Mouse (Mus musculus) hindbrain, embryonic 12.5 days (tissue): ENCODE measurements around the gene Mapk11. TPM values are rescaled to one million over a fixed set of nuclear protein-coding genes. Genes with fewer than 3 reads are reported as not detected.
A peak's percentile ranks its signal among the peaks of the same experiment; 100 is the strongest.

Experiments used
- ATAC-seq: fragments of 200-750 bp; cut with Nextera tagmentation; 2 replicates; pipeline ENCODE4 v1.8.0; 2017; ENCODE audit warnings: moderate TSS enrichment; ENCODE audit not compliant: low FRiP score
- H3K27ac ChIP-seq: fragments of 300-500 bp; sonication (generic); 2 replicates; pipeline ENCODE4 v1.5.1; 2016; ENCODE audit warnings: mild to moderate bottlenecking
- H3K27me3 ChIP-seq: fragments of 300-500 bp; sonication (generic); 2 replicates; pipeline ENCODE4 v1.6.1; 2016; ENCODE audit warnings: mild to moderate bottlenecking
- H3K36me3 ChIP-seq: fragments of 300-500 bp; sonication (generic); 2 replicates; pipeline ENCODE4 v1.6.1; 2016; ENCODE audit warnings: mild to moderate bottlenecking
- H3K4me1 ChIP-seq: fragments of 300-500 bp; sonication (generic); 2 replicates; pipeline ENCODE4 v1.6.1; 2016
- H3K4me2 ChIP-seq: fragments of 300-500 bp; sonication (generic); replicated peaks from 2 replicates; pipeline ENCODE4 v1.6.1; 2016; ENCODE audit warnings: mild to moderate bottlenecking
- H3K4me3 ChIP-seq: fragments of 300-500 bp; sonication (generic); 2 replicates; pipeline ENCODE4 v1.5.1; 2016; ENCODE audit warnings: mild to moderate bottlenecking
- H3K9ac ChIP-seq: fragments of 300-500 bp; sonication (generic); 2 replicates; pipeline ENCODE4 v1.6.1; 2016; ENCODE audit warnings: mild to moderate bottlenecking, moderate library complexity
- H3K9me3 ChIP-seq: fragments of 300-500 bp; sonication (generic); replicated peaks from 2 replicates; pipeline ENCODE4 v1.6.1; 2016; ENCODE audit warnings: mild to moderate bottlenecking
- WGBS: fragments of 180-500 bp; shearing (Covaris S2); methylation state at CpG from one replicate; pipeline ENCODE4 v1.1.7; 2016; 5-methylcytosine and 5-hydroxymethylcytosine counted together
- polyA plus RNA-seq: library from polyadenylated mRNA; unstranded; fragments of >200 nt; fragmentation: Nextera tagmentation; extraction: Ambion mirVana; gene quantifications from 2 replicates; pipeline ENCODE4 v1.2.1, GENCODE M21; 2016

Gene Mapk11
- 39.0 and 41.9 TPM in 2 replicates for polyA plus RNA-seq

GRCm38 (mm10) chr15:89149271-89150040, at the start of gene Mapk11:
Mapk11 (minus strand) TSS chr15:89149628.
- Histone ChIP-seq H3K9ac (peak within 1 kb of the TSS; percentile 90), H3K36me3 (peaks cover 26% of the 10 kb centered on the region), H3K4me2 (peak within 1 kb of the TSS; percentile 64), H3K27ac (peak within 1 kb of the TSS; percentile 90), H3K4me3 (peak within 1 kb of the TSS; percentile 58), H3K27me3 (peaks cover 22% of the 10 kb centered on the region), H3K9me3 (no peaks in the 10 kb centered on the region), H3K4me1 (peaks cover 42% of the 10 kb centered on the region)
- under 1% methylated on average over 54 of the region's 61 CpGs for WGBS
- peak; percentile 58 for ATAC-seq

- Histone ChIP-seq H3K9me3 (peaks cover 1% of the 10 kb centered on the region; the same call in 1 of the 2 replicates), H3K4me3 (peak overlapping the region; percentile 79), H3K36me3 (no peaks in the 10 kb centered on the region), H3K4me1 (peaks cover 16% of the 10 kb centered on the region), H3K9ac (peak overlapping the region; percentile 98), H3K27me3 (no peaks in the 10 kb centered on the region), H3K4me2 (peak overlapping the region; percentile 71), H3K27ac (peak overlapping the region; percentile 98)
- no peak for ATAC-seq
- WGBS: 70% methylated on average over 15 of the region's 15 CpGs
These were observed 47.6 kb upstream of the Mapk11 start for GRCm38 (mm10) chr15:89197056-89197455.

- ATAC-seq: peak; percentile 98
- peak within 1 kb of the TSS; percentile 98 for H3K9ac ChIP-seq
- H3K4me3 ChIP-seq: peak within 1 kb of the TSS; percentile 79
- WGBS: under 1% methylated on average over 38 of the region's 38 CpGs
- H3K4me1 ChIP-seq: peaks cover 16% of the 10 kb centered on the region
- H3K9me3 ChIP-seq: no peaks in the 10 kb centered on the region
- H3K27me3 ChIP-seq: no peaks in the 10 kb centered on the region
- peaks cover under 1% of the 10 kb centered on the region; the same call in 1 of the 2 replicates for H3K36me3 ChIP-seq
- peak within 1 kb of the TSS; percentile 71 for H3K4me2 ChIP-seq
- H3K27ac ChIP-seq: peak within 1 kb of the TSS; percentile 98
These were observed 46.9 kb upstream of the Mapk11 start, which contains the start of gene Dennd6b for GRCm38 (mm10) chr15:89196313-89196706. Dennd6b (minus strand) TSS chr15:89196496.

- Histone ChIP-seq H3K27me3 (no peaks in the 10 kb centered on the region), H3K9ac (peak overlapping the region; percentile 98), H3K4me3 (peak overlapping the region; percentile 79), H3K27ac (peak overlapping the region; percentile 98), H3K36me3 (peaks cover 6% of the 10 kb centered on the region; the same call in 1 of the 2 replicates), H3K4me2 (peak overlapping the region; percentile 71), H3K9me3 (no peaks in the 10 kb centered on the region), H3K4me1 (peaks cover 16% of the 10 kb centered on the region)
- 1% methylated on average over 24 of the region's 25 CpGs for WGBS
- ATAC-seq: peak; percentile 94
These were observed 46.4 kb upstream of the Mapk11 start for GRCm38 (mm10) chr15:89195690-89196312.

- 28% methylated on average over 6 of the region's 6 CpGs for WGBS
- peaks cover 16% of the 10 kb centered on the region for H3K4me1 ChIP-seq
- H3K27ac ChIP-seq: peak overlapping the region; percentile 98
- H3K4me2 ChIP-seq: peak overlapping the region; percentile 71
- H3K36me3 ChIP-seq: peaks cover 10% of the 10 kb centered on the region; the same call in 1 of the 2 replicates
- H3K4me3 ChIP-seq: peak overlapping the region; percentile 79
- H3K9me3 ChIP-seq: no peaks in the 10 kb centered on the region
- no peak for ATAC-seq
- H3K9ac ChIP-seq: peak overlapping the region; percentile 98
- H3K27me3 ChIP-seq: no peaks in the 10 kb centered on the region
These were observed 45.8 kb upstream of the Mapk11 start for GRCm38 (mm10) chr15:89195261-89195681.

- H3K4me3 ChIP-seq: no peak overlapping the region
- ATAC-seq: no peak
- H3K4me2 ChIP-seq: no peak overlapping the region
- no peak overlapping the region for H3K27ac ChIP-seq
- no peaks in the 10 kb centered on the region for H3K27me3 ChIP-seq
- peaks cover 50% of the 10 kb centered on the region for H3K36me3 ChIP-seq
- WGBS: 85% methylated on average over 5 of the region's 5 CpGs
- H3K9me3 ChIP-seq: no peaks in the 10 kb centered on the region
- peaks cover 24% of the 10 kb centered on the region for H3K4me1 ChIP-seq
- H3K9ac ChIP-seq: no peak overlapping the region
These were observed 35.5 kb upstream of the Mapk11 start for GRCm38 (mm10) chr15:89184937-89185227.

- Histone ChIP-seq H3K4me1 (peaks cover 29% of the 10 kb centered on the region), H3K36me3 (peaks cover 47% of the 10 kb centered on the region), H3K4me3 (no peak overlapping the region), H3K9me3 (no peaks in the 10 kb centered on the region), H3K9ac (no peak overlapping the region), H3K27me3 (no peaks in the 10 kb centered on the region), H3K27ac (0 out of 2 replicates have a peak overlapping the region, but pooled peaks have one; percentile 23), H3K4me2 (no peak overlapping the region)
- 47% methylated on average over 5 of the region's 5 CpGs for WGBS
- ATAC-seq: no peak
These were observed 34.9 kb upstream of the Mapk11 start for GRCm38 (mm10) chr15:89184141-89184936.

- H3K4me2 ChIP-seq: no peak overlapping the region
These were observed 33.4 kb upstream of the Mapk11 start for GRCm38 (mm10) chr15:89182842-89183241.

GRCm38 (mm10) chr15:89182328-89182741, 32.9 kb upstream of the Mapk11 start:
- Histone ChIP-seq H3K4me3 (no peak overlapping the region), H3K27ac (0 out of 2 replicates have a peak overlapping the region, but pooled peaks have one; percentile 35), H3K4me1 (peaks cover 49% of the 10 kb centered on the region), H3K9ac (no peak overlapping the region), H3K27me3 (no peaks in the 10 kb centered on the region), H3K4me2 (no peak overlapping the region), H3K9me3 (no peaks in the 10 kb centered on the region), H3K36me3 (peaks cover 26% of the 10 kb centered on the region)
- 49% methylated on average over 6 of the region's 6 CpGs for WGBS
- no peak for ATAC-seq

More at GRCm38 (mm10) chr15:89182842-89183241, 33.4 kb upstream of the Mapk11 start:
- 82% methylated on average over 5 of the region's 5 CpGs for WGBS
- Histone ChIP-seq H3K9me3 (no peaks in the 10 kb centered on the region), H3K27me3 (no peaks in the 10 kb centered on the region), H3K9ac (no peak overlapping the region), H3K4me1 (peaks cover 44% of the 10 kb centered on the region), H3K36me3 (peaks cover 32% of the 10 kb centered on the region), H3K4me3 (no peak overlapping the region), H3K27ac (no peak overlapping the region)
- no peak for ATAC-seq

GRCm38 (mm10) chr15:89181561-89182270, 32.3 kb upstream of the Mapk11 start:
- Histone ChIP-seq H3K4me1 (peaks cover 55% of the 10 kb centered on the region), H3K4me2 (peak overlapping the region; percentile 93), H3K27ac (0 out of 2 replicates have a peak overlapping the region, but pooled peaks have one; percentile 35), H3K9ac (no peak overlapping the region), H3K36me3 (peaks cover 20% of the 10 kb centered on the region), H3K9me3 (no peaks in the 10 kb centered on the region), H3K27me3 (no peaks in the 10 kb centered on the region), H3K4me3 (no peak overlapping the region)
- 82% methylated on average over 10 of the region's 10 CpGs for WGBS
- ATAC-seq: no peak

GRCm38 (mm10) chr15:89180571-89181229, 31.3 kb upstream of the Mapk11 start, which contains the start of gene Plxnb2:
Plxnb2 (minus strand) TSS chr15:89180788.
- no peaks in the 10 kb centered on the region for H3K27me3 ChIP-seq
- peak; percentile 90 for ATAC-seq

More at GRCm38 (mm10) chr15:89180571-89181229, 31.3 kb upstream of the Mapk11 start, which contains the start of gene Plxnb2:
- H3K4me2 ChIP-seq: peak within 1 kb of the TSS; percentile 93
- peak within 1 kb of the TSS; percentile 96 for H3K27ac ChIP-seq
- peak within 1 kb of the TSS; percentile 80 for H3K4me3 ChIP-seq
- H3K9ac ChIP-seq: peak within 1 kb of the TSS; percentile 95
- H3K4me1 ChIP-seq: peaks cover 64% of the 10 kb centered on the region
- no peaks in the 10 kb centered on the region for H3K9me3 ChIP-seq
- H3K36me3 ChIP-seq: peaks cover 10% of the 10 kb centered on the region
- under 1% methylated on average over 65 of the region's 72 CpGs for WGBS
